Mouse (Mus musculus) gastrocnemius, postnatal 14 days (tissue): ENCODE measurements at regions not wholly inside any gene's neighbourhood (a gene's known extent, or its start where the extent isn't known, plus 50 kb on each side); places are given as distances from the start of the nearest gene placed in this dataset.
"Not testable (repeated sequence)": the region's sequence is repeated elsewhere in the genome, so short reads cannot be mapped to it uniquely, and the experiment has no call there.

Source experiments
- DNase-seq: peaks from one replicate; pipeline ENCODE4 v3.0.0; 2021; ENCODE audit warnings: mixed read lengths
- intact Hi-C: fragments of 180-260 bp; cut with DNase I; formaldehyde crosslinking; loops from one replicate; pipeline ENCODE4 v1.15.1; 2025; ENCODE audit warnings: low total_unique reads

DNA sequence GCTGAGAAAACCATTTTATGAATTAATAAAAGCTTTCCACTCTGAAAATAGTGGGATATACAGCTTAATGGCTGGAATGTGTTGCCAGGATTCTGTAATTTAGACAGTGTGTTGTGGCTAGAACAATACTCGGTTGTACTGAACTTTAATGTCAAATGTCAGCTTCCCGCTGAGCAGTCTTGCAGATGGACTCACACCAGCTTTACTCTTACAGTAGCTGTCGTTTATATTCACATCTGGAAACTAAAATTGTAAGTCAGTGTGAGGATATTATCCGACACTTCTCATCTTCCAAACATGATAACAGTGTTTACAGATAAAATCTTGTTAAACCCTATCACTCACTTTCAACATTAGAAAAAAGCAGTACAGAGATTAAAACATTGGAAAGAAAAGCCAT lies 328.3 kb upstream of the Gje1 start:
- no peak for DNase-seq
- intact Hi-C loops = no loop called here

GRCm38 (mm10) chr10:15037571-15037970 lies 319.6 kb upstream of the Gje1 start:
- DNase-seq = no peak
- intact Hi-C loops = no loop called here

GRCm38 (mm10) chr10:15031517-15031916 lies 313.5 kb upstream of the Gje1 start:
- intact Hi-C loops = no loop called here
- no peak for DNase-seq

DNA sequence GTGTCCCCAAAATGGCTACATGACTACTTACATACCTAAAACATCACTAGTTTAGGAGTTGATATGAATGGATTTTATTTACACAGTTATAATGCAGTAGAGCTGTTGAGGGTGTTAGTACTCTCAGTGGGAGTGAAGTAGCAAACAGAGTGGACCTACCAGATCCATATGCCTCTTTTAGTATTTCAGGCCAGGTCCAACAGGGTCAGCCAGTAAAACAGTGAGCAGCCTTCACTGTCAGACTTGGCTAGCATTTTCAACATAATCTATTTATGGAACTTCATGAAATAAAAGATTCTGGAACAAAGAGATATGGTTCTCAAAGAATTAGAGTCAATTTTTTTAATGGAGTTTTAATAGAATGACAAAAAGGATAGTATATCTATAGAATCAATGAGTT lies 311.1 kb upstream of the Gje1 start:
- DNase-seq = no peak
- intact Hi-C loops = no loop called here

DNA sequence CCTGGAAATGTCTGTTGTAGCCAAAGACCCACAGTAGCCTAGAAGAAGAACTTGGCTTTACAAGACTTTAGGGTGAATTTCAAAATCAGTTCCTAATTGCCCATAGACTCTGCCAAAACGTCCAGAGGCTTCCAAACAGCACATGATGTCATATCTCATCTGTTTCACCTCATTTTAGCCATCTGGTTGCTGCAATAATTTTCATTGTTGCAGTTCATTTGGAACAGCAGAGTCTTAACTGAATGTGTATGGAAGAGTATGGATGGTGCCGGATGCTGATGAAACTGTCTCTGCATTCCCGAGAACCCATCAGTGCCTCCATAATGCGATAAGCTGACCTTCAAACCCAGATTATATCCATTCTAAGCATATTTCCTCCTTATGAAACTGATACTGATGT lies 295.9 kb upstream of the Gje1 start:
- no peak for DNase-seq
- intact Hi-C loops = no loop called here

- intact Hi-C loops = no loop called here
These were observed 278.4 kb upstream of the Gje1 start for GRCm38 (mm10) chr10:14996374-14996773.

GRCm38 (mm10) chr10:14989601-14990140 lies 271.7 kb upstream of the Gje1 start:
- DNase-seq = no peak
- intact Hi-C loops = no loop called here

More at GRCm38 (mm10) chr10:14996374-14996773, 278.4 kb upstream of the Gje1 start:
- DNase-seq = no peak

GRCm38 (mm10) chr10:14986566-14986965 lies 268.6 kb upstream of the Gje1 start:
- DNase-seq, intact Hi-C loops: not testable (repeated sequence)

DNA sequence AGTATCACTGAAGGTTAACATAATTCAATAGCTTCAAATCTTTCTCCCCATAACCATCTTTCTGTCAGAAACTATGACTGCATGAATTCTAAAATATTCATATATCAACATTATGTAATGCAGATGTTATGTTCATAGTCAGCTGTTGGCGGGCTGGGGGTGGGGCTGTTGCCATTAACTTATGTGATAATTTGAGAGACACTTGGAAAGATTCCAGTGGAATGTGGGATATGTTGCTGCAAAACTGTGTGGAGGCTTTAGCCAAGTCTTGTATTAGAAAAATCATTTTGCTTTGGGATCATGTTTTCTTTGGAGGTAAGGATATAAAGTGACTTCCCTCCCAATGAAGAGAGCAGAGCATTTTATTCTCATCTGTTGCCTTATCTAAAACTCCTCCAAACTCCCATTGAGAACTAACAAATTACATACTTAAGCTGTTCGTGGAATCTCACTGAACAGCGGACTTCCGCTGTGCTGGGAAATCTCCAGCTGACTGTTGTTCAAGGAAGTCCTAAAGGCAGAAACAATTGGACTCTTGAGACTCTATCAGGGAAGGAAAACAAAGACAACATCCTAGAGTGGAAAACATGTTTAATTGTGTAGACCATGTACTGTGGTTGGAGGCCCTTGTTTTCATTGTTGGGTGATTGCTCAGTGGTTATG lies 260.2 kb upstream of the Gje1 start:
- intact Hi-C loops = no loop called here
- peak; percentile 8 for DNase-seq

DNA sequence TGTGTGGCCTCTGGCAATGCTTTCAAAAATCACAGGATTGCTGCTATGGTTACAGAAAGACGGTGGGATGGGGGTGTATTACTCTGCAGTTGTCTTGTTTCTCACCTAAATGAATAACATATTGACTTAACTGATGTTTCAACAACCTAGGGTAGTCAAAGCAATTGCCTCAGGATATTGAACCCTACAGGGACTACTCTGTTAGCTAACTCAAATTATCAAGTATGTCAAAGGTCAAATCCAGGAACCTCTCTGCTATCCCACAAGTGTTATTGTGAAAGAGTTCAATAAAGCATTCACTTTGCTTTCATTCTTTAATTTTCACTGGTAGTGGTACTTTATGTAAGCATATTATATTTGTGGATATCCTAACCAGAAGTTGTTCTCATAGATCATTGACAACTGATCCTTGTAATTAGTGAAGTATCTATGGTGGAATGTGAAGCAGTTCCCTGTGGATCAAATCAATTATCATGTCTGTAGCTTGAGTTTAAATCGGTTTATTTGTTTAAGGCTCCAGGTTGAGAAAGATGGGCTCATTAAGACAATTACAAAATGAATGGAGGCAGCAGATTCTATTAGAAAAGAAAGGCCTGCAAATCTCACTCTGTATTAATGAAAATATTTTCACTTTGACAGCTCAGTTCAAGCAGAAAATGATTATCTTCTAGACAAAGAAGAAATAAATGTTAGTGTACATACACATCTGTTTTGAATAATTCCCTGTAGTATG lies 259.4 kb upstream of the Gje1 start:
- intact Hi-C loops = no loop called here

DNA sequence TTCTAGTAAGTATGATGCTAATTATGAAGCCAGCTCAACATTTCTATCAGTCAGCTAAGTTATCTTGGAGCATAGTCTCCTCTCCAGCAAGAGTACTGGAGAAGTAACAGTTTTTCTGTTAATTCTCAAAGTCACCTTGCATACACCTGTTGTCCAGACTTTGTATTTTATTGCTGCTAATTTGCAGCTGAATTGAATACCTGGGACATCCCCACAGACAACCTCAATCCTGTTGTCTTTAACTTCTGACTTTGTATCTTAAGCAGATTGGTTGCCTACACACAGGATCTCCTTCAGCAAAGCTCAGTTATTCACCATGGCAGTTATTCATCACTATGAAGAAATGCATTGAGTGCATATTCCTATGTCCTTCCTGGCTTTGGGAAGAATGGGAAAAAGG lies 251.7 kb upstream of the Gje1 start:
- no peak for DNase-seq
- intact Hi-C loops = no loop called here

More for the DNA sequence above, 259.4 kb upstream of the Gje1 start:
- DNase-seq = no peak

DNA sequence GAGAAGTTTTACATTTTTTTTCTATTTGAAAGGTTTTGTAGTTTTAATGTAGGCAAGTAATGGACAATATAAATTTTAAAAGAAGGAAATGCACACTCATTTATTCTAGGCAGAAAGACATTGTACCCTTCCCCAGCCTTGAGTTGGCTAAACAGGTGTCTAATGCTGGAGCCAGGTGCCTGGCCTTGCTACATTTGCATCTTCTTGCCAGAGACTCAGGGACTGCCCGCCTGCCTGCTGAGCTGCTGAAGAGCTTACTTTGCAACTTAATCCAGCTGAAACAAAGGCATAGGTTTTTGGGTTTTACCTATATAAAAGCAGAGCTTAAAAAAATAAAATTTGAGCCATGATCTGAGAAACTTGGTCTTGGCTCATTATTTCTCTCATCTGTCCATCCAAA lies 249.6 kb upstream of the Gje1 start:
- DNase-seq = no peak
- intact Hi-C loops = no loop called here

GRCm38 (mm10) chr10:14966771-14967170 lies 248.8 kb upstream of the Gje1 start:
- DNase-seq, intact Hi-C loops: not testable (repeated sequence)

DNA sequence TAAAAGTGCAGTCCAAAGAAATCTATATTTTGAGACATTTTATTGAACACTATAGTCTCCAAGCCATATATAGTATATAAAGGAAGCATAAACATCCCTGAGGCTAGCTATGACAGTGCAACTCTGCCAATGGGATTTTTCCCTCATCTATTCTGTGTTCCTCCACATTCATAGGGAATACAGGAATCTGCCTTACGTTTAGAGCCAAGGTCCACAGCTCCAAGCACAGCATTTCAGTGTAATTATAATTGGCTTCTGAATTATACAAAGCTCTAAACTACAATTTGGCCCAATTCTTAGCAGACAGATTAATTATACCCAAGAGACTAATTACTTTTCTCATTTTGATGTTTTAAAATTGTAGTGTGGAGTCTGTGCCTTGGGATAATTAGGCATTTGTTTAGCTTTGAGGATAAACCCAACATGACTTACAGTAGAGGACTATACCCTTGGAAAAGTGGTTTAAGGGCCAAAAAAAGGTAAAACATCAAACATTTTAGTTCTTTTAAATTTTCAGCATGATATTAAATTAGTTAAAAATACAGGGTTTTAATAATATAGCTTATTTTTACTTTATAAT lies 235.0 kb upstream of the Gje1 start:
- intact Hi-C loops = no loop called here
- no peak for DNase-seq

- intact Hi-C loops = no loop called here
- DNase-seq = no peak
These were observed 223.9 kb upstream of the Gje1 start for GRCm38 (mm10) chr10:14941875-14942274.
